Mouse (Mus musculus) embryonic fibroblast, embryonic 13.5 days (primary cell): ENCODE results near the gene Pdk1.

Experiments
- CTCF ChIP-seq: IDR thresholded peaks from 2 replicates; pipeline ENCODE4 v1.5.1; 2011; ENCODE audit warnings: mild to moderate bottlenecking, control low read depth, low read length, moderate library complexity, borderline replicate concordance; ENCODE audit not compliant: insufficient read depth
- POLR2A ChIP-seq: IDR thresholded peaks from 2 replicates; pipeline ENCODE4 v1.6.1; 2011; ENCODE audit warnings: low read depth, mild to moderate bottlenecking, control low read depth, low read length, moderate library complexity

- no peak for TF ChIP-seq CTCF
- TF ChIP-seq POLR2A, result no peak
Observed at GRCm38 (mm10) chr2:71913911-71914310, 40.9 kb downstream of the Pdk1 start.
